28 mouse cellular contexts compared by ENCODE assay signal in the genomic region with DNA sequence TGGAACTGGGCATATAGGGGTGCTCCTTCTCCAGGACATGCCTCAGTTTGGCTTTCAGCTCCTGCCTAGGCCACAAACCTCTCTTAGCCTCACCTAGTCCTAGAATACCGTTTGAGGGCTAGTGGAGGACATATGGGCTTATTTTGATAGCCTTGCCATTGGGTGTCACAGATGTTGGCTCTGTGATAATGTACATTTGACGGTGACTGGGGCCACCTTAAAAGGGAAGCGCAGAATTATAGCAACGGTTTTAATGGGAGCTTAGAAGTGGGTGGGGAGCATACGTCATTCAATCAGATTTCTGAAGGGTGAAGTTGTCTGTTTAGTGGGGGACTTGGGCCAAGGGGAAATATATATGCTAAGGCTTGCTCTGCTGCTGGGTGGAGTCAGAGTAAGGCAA. TPM values are rescaled to one million over a fixed set of nuclear protein-coding genes. Genes with fewer than 3 reads are reported as not detected.
"Had no signal": no experiment of that assay in that cellular context is flagged by ENCODE, and none has a peak within 500 bp of the region (broad histone marks: within the 10 kb centered on the region; RNA-seq: fewer than 3 reads in every experiment).

No protein-coding gene starts in this region.

- H3K9me3 ChIP-seq: intestine, embryonic 15.5 days; limb, embryonic 10.5 days; limb, embryonic 13.5 days; megakaryocyte, embryonic 14.5 days; stomach, embryonic 15.5 days had no signal

- H3K4me2 ChIP-seq: intestine, embryonic 15.5 days; limb, embryonic 13.5 days; midbrain, embryonic 11.5 days; stomach, embryonic 15.5 days had no signal

- H3K27ac ChIP-seq: intestine, embryonic 15.5 days; layer of hippocampus, adult 2 months; limb, embryonic 10.5 days; limb, embryonic 13.5 days; macrophage had no signal

- DNase-seq: kidney, adult 11 months; kidney, adult 9 months; kidney, postnatal 25 days; layer of hippocampus, adult 9-11 months; lung, adult 2 months; midbrain, embryonic 14.5 days; right cerebral cortex, postnatal 25 days; spleen, adult 18-20 months; thymus, adult 2 months; thymus, postnatal 14 days; thymus, postnatal 4 days had no signal

- H3K4me3 ChIP-seq: intestine, embryonic 15.5 days; layer of hippocampus, adult 2 months; limb, embryonic 10.5 days; limb, embryonic 13.5 days; megakaryocyte, embryonic 14.5 days; stomach, embryonic 15.5 days had no signal

- ATAC-seq: intestine, embryonic 15.5 days had no signal

- H3K4me1 ChIP-seq: intestine, embryonic 15.5 days had no signal

- H3K27me3 ChIP-seq: intestine, embryonic 15.5 days; limb, embryonic 13.5 days; megakaryocyte, embryonic 14.5 days; stomach, embryonic 15.5 days had no signal

- H3K9ac ChIP-seq: intestine, embryonic 15.5 days; limb, embryonic 13.5 days; stomach, embryonic 15.5 days had no signal

RNA-seq across cellular contexts. Expression of a gene that starts 31.2 kb away (rescaled TPM):
- total RNA-seq: left cerebral cortex, adult 18-20 months; liver, adult 2 months had no signal
- polyA plus RNA-seq: intestine, embryonic 15.5 days; kidney, embryonic 16.5 days; limb, embryonic 10.5 days; limb, embryonic 13.5 days; macrophage; midbrain, embryonic 11.5 days; midbrain, embryonic 14.5 days; neural tube, embryonic 11.5 days; neural tube, embryonic 14.5 days; stomach, embryonic 15.5 days had no signal

RNA-seq across cellular contexts. Expression of a gene that starts 40.2 kb away (rescaled TPM):
- total RNA-seq: layer of hippocampus, adult 2 months; layer of hippocampus, postnatal 25 days; left cerebral cortex, adult 18-20 months; left cerebral cortex, postnatal 25 days; liver, adult 2 months; midbrain, postnatal 0 days had no signal
- polyA plus RNA-seq: intestine, embryonic 15.5 days; kidney, embryonic 16.5 days; limb, embryonic 10.5 days; liver, adult 2 months; lung, embryonic 16.5 days; macrophage; midbrain, embryonic 14.5 days; midbrain, postnatal 0 days; neural tube, embryonic 11.5 days had no signal
